In the genomic region with DNA sequence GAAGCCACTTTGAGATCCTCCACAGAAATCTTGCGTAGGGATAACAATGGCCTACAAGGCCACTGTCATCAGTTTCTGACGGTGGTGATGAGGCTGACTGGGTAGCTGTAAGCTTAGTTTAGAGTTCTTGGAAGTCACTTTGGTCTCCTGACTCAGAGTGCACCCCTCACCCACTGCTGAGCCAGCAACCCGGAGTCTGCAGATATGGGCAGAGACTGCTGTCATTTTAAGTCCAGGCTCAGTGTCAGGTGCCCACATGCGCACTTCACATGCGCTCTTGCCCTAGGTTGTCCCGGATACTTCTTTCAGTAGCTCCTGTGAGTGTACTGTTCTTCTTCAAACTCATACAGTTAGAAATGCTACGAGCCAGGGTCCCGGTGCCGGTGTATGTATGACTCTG, we compare ENCODE assay signal across 28 mouse cellular contexts. TPM values are rescaled to one million over a fixed set of nuclear protein-coding genes. Genes with fewer than 3 reads are reported as not detected.
DNase-seq lines count a peak whose midpoint lies in the region; ATAC-seq and TF ChIP-seq lines count a peak whose summit lies in the region.
"Had no signal": no experiment of that assay in that cellular context is flagged by ENCODE, and none has a peak within 500 bp of the region (broad histone marks: within the 10 kb centered on the region; RNA-seq: fewer than 3 reads in every experiment).

No protein-coding gene starts in this region.

- H3K27ac ChIP-seq in gastrocnemius, adult 2 months, result peak overlapping the region; percentile 59
- H3K27ac ChIP-seq in kidney, adult 2 months (ENCODE audit: insufficient read depth, low read depth, low read length), result no peak overlapping the region
- H3K27ac ChIP-seq in kidney, embryonic 14.5 days (ENCODE audit: low read depth, low read length), result no peak overlapping the region
- H3K27ac ChIP-seq: embryonic facial prominence, embryonic 12.5 days; forebrain, embryonic 12.5 days; forebrain, embryonic 15.5 days; heart, embryonic 13.5 days; hindbrain, embryonic 14.5 days; hindbrain, postnatal 0 days had no signal

- intact Hi-C loops in gastrocnemius, adult 2 months (cut with DNase I), result loop anchor here (10.0 kb wide), 1 partner anchor 319 kb away; no protein-coding TSS in a partner anchor

- H3K9ac ChIP-seq in kidney, embryonic 14.5 days (ENCODE audit: low read depth, low read length), result no peak overlapping the region
- H3K9ac ChIP-seq: embryonic facial prominence, embryonic 12.5 days; forebrain, embryonic 12.5 days; forebrain, embryonic 15.5 days; heart, embryonic 13.5 days; hindbrain, embryonic 14.5 days had no signal

- H3K27me3 ChIP-seq in kidney, adult 2 months (replicated peaks; ENCODE audit: control insufficient read depth, insufficient read depth, low read length), result no peaks in the 10 kb centered on the region
- no peaks in the 10 kb centered on the region for H3K27me3 ChIP-seq in kidney, embryonic 14.5 days (ENCODE audit: control insufficient read depth, insufficient read depth, low read length)
- H3K27me3 ChIP-seq: CH12.LX; embryonic facial prominence, embryonic 12.5 days; forebrain, embryonic 12.5 days; forebrain, embryonic 15.5 days; heart, embryonic 13.5 days; Patski had no signal

- no peak for DNase-seq in gastrocnemius, adult 2 months
- DNase-seq in gastrocnemius, postnatal 4 days (ENCODE audit: low spot score in 2 of 2), result no peak
- DNase-seq in kidney, adult 2 months, result peak; percentile 72
- DNase-seq in kidney, adult 18-20 months, result no peak
- peak; percentile 54 to 68 for DNase-seq in kidney, postnatal 36 days
- peak; percentile 41 for DNase-seq in skeletal muscle tissue, adult 2 months (ENCODE audit: low read depth, low spot score)
- DNase-seq: adrenal gland, postnatal 10 days; adrenal gland, postnatal 36 days; B cell, adult 2 months; cerebellum, adult 18-20 months; cerebellum, adult 9-10 months; cerebellum, postnatal 14 days; gastrocnemius, postnatal 10 days; gastrocnemius, postnatal 36 days; heart, adult 11 months; heart, postnatal 14 days; heart, postnatal 4 days had no signal

- no peaks in the 10 kb centered on the region for H3K36me3 ChIP-seq in kidney, adult 2 months (ENCODE audit: control insufficient read depth, insufficient read depth, low read length)
- H3K36me3 ChIP-seq in kidney, embryonic 14.5 days (ENCODE audit: control insufficient read depth, insufficient read depth, low read length), result peaks cover 72% of the 10 kb centered on the region

- no peak overlapping the region for H3K4me2 ChIP-seq in kidney, embryonic 14.5 days (replicated peaks; ENCODE audit: low read depth, low read length)
- H3K4me2 ChIP-seq: embryonic facial prominence, embryonic 12.5 days; forebrain, embryonic 12.5 days; forebrain, embryonic 15.5 days; heart, embryonic 13.5 days; hindbrain, embryonic 14.5 days had no signal

- no peak overlapping the region for H3K4me3 ChIP-seq in gastrocnemius, adult 2 months
- no peak overlapping the region for H3K4me3 ChIP-seq in kidney, adult 2 months (ENCODE audit: insufficient read depth, low read depth, low read length)
- H3K4me3 ChIP-seq in kidney, embryonic 14.5 days (ENCODE audit: low read length), result no peak overlapping the region
- H3K4me3 ChIP-seq: embryonic facial prominence, embryonic 12.5 days; erythroblast, embryonic 14.5 days; forebrain, embryonic 12.5 days; forebrain, embryonic 15.5 days; heart, embryonic 13.5 days had no signal

- peaks cover 32% of the 10 kb centered on the region for H3K4me1 ChIP-seq in kidney, adult 2 months (ENCODE audit: control insufficient read depth, insufficient read depth, low read length)
- no peaks in the 10 kb centered on the region for H3K4me1 ChIP-seq in kidney, embryonic 14.5 days (ENCODE audit: control insufficient read depth, insufficient read depth, low read length)
- H3K4me1 ChIP-seq: embryonic facial prominence, embryonic 12.5 days; forebrain, embryonic 12.5 days; forebrain, embryonic 15.5 days had no signal

- no peaks in the 10 kb centered on the region for H3K9me3 ChIP-seq in kidney, embryonic 14.5 days (ENCODE audit: control insufficient read depth, low read length)
- H3K9me3 ChIP-seq: embryonic facial prominence, embryonic 12.5 days; forebrain, embryonic 12.5 days; forebrain, embryonic 15.5 days; G1E; heart, embryonic 13.5 days had no signal

- ATAC-seq in kidney, embryonic 14.5 days (ENCODE audit: low FRiP score, low TSS enrichment), result no peak
- ATAC-seq: forebrain, embryonic 15.5 days; hindbrain, postnatal 0 days; Patski had no signal

- TF ChIP-seq POLR2A in kidney, adult 2 months (IDR thresholded peaks at IDR 0.05; ENCODE audit: low read depth, low read length), result no peak

- TF ChIP-seq CTCF in gastrocnemius, adult 2 months (IDR thresholded peaks at IDR 0.05), result no peak
- TF ChIP-seq CTCF in kidney, adult 2 months (conservative IDR thresholded peaks at IDR 0.05; ENCODE audit: insufficient read depth, insufficient read length, low read depth, low read length), result no peak

- 88% methylated on average over 9 of the region's 9 CpGs for WGBS in kidney, adult 2 months
- WGBS in kidney, embryonic 14.5 days, result 95% methylated on average over 9 of the region's 9 CpGs

RNA-seq across cellular contexts. Expression of a gene that starts 29.1 kb away (rescaled TPM):
- 10 to 100 TPM; 28.7 to 31.2 TPM for total RNA-seq in gastrocnemius, adult 2 months (2021)
- total RNA-seq in gastrocnemius, postnatal 4 days (2021), result 10 to 100 TPM; 54.0 to 54.7 TPM
- 399 and 450 TPM in 2 replicates for polyA plus RNA-seq in kidney, adult 2 months (2012; rRNA removed)
- 192 and 214 TPM in 2 replicates for polyA plus RNA-seq in kidney, embryonic 14.5 days (2014; fragmentation: Nextera tagmentation; extraction: Ambion mirVana)

Comparison
In these comparisons a context has a peak if more than half of its experiments do, and no peak if none do; other contexts are left out.
1. DNase-seq: peak in kidney, adult 2 months (single experiment), kidney, postnatal 36 days (2 of 2) and skeletal muscle tissue, adult 2 months (single experiment); none in gastrocnemius, adult 2 months (single experiment), gastrocnemius, postnatal 4 days (0 of 2) and kidney, adult 18-20 months (single experiment).